Mouse (Mus musculus) stomach, postnatal 0 days (tissue): ENCODE results near the gene Cd5. TPM values are rescaled to one million over a fixed set of nuclear protein-coding genes. Genes with fewer than 3 reads are reported as not detected.

Experiments
- ATAC-seq: fragments of 200-750 bp; cut with Nextera tagmentation; 2 replicates; pipeline ENCODE4 v1.8.0; 2017; ENCODE audit not compliant: low FRiP score, low TSS enrichment
- DNase-seq: peaks from one replicate; pipeline ENCODE4 v3.0.0-alpha.2; 2016; ENCODE audit warnings: low spot score
- H3K27ac ChIP-seq: fragments of 300-500 bp; sonication (generic); replicated peaks from 2 replicates; pipeline ENCODE4 v1.5.1; 2014; ENCODE audit warnings: mild to moderate bottlenecking, control low read depth
- H3K27me3 ChIP-seq: fragments of 300-500 bp; sonication (generic); 2 replicates; pipeline ENCODE4 v1.6.1; 2014; ENCODE audit warnings: low read length; ENCODE audit not compliant: control insufficient read depth, insufficient read depth
- H3K36me3 ChIP-seq: fragments of 300-500 bp; sonication (generic); 2 replicates; pipeline ENCODE4 v1.6.1; 2014; ENCODE audit warnings: low read length, mixed read lengths; ENCODE audit not compliant: control insufficient read depth, insufficient read depth
- H3K4me1 ChIP-seq: fragments of 300-500 bp; sonication (generic); replicated peaks from 2 replicates; pipeline ENCODE4 v1.6.1; 2014; ENCODE audit warnings: antibody characterized with exemption; ENCODE audit not compliant: control insufficient read depth, insufficient read depth
- H3K4me2 ChIP-seq: fragments of 300-500 bp; sonication (generic); replicated peaks from 2 replicates; pipeline ENCODE4 v1.6.1; 2014; ENCODE audit warnings: low read depth, mild to moderate bottlenecking, control low read depth, moderate library complexity
- H3K4me3 ChIP-seq: fragments of 300-500 bp; sonication (generic); 2 replicates; pipeline ENCODE4 v1.5.1; 2014; ENCODE audit warnings: low read depth, low read length, control low read depth
- H3K9ac ChIP-seq: fragments of 300-500 bp; sonication (generic); 2 replicates; pipeline ENCODE4 v1.6.1; 2014; ENCODE audit warnings: mild to moderate bottlenecking, low read length, control low read depth, mixed read lengths
- H3K9me3 ChIP-seq: fragments of 300-500 bp; sonication (generic); 2 replicates; pipeline ENCODE4 v1.6.1; 2016; ENCODE audit warnings: low read length; ENCODE audit not compliant: control insufficient read depth
- CTCF ChIP-seq: IDR thresholded peaks from 2 replicates; pipeline ENCODE4 v1.5.1; 2016; ENCODE audit warnings: antibody characterized with exemption, low read depth, mild to moderate bottlenecking, moderate library complexity
- EP300 ChIP-seq: optimal IDR thresholded peaks from 2 replicates; pipeline ENCODE3; 2016; ENCODE audit warnings: antibody characterized with exemption
- WGBS: fragments of 180-500 bp; shearing (Covaris S2); extraction: QIAGEN DNeasy Blood & Tissue Kit; methylation state at CpG from one replicate; pipeline ENCODE4 v1.1.7; 2014; 5-methylcytosine and 5-hydroxymethylcytosine counted together
- polyA plus RNA-seq: library from polyadenylated mRNA; unstranded; fragments of >200 nt; fragmentation: Nextera tagmentation; extraction: Ambion mirVana; gene quantifications from 2 replicates; pipeline ENCODE4 v1.2.1, GENCODE M21; 2015

Gene Cd5
- polyA plus RNA-seq, 1 experiment from 2014 or later: 1.8 TPM

DNA sequence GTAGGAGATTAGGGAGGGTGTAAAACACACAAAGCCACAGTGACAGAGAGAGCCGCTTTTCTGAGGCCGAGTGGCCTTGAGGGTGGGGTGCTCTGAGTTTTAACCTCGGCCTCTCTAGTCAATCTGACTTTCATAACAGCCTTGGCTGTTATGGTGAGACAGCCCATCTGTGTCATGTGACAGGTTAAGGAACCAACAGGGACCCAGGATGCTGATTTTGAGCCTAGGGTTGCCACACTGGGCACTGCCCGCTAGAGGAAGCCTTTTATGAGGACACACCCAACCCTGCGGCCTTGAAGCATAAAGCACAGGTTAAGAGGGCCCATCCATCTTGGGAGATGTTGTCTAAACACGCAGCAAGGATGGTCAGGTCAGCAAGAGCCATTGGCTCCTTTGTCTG lies 8.9 kb upstream of the Cd5 start:
- Histone ChIP-seq H3K4me3 (no peak overlapping the region), H3K27ac (no peak overlapping the region), H3K27me3 (no peaks in the 10 kb centered on the region), H3K9me3 (no peaks in the 10 kb centered on the region), H3K4me1 (no peaks in the 10 kb centered on the region), H3K4me2 (no peak overlapping the region), H3K9ac (no peak overlapping the region), H3K36me3 (no peaks in the 10 kb centered on the region)
- TF ChIP-seq EP300 (no peak), CTCF (no peak)
- ATAC-seq: no peak
- no peak for DNase-seq
- WGBS: 50% methylated on average over 6 of the region's 6 CpGs

DNA sequence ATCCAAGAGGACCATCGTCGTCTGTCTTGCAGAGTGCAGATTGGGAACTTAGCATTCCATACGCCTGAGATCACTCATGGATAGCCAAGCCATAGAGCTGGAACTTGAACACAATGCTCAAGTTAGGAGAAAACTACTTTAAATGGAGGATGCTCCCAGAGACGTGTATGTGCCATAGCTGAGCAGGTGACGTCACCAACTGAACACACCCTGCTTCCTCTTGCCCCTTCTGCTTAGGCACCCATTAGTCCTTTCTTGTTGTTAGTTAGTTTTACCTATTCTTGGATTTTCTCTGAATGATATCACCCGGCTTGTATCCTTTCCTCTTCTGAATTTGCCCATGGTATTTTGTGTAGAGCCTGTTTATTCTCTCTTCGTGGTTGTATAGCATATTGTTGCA lies 8.4 kb upstream of the Cd5 start:
- Histone ChIP-seq H3K4me1 (no peaks in the 10 kb centered on the region), H3K4me3 (no peak overlapping the region), H3K4me2 (no peak overlapping the region), H3K27ac (no peak overlapping the region), H3K27me3 (no peaks in the 10 kb centered on the region), H3K9me3 (no peaks in the 10 kb centered on the region), H3K9ac (no peak overlapping the region), H3K36me3 (no peaks in the 10 kb centered on the region)
- ATAC-seq: no peak
- TF ChIP-seq CTCF: no peak
- no peak for TF ChIP-seq EP300
- 66% methylated on average over 7 of the region's 7 CpGs for WGBS
- DNase-seq: no peak

GRCm38 (mm10) chr19:10742565-10742964 lies 3.8 kb upstream of the Cd5 start:
- H3K36me3 ChIP-seq: no peaks in the 10 kb centered on the region
- TF ChIP-seq EP300: no peak
- TF ChIP-seq CTCF: no peak
- no peaks in the 10 kb centered on the region for H3K9me3 ChIP-seq
- no peak overlapping the region for H3K4me3 ChIP-seq
- ATAC-seq: no peak
- H3K9ac ChIP-seq: no peak overlapping the region
- H3K27me3 ChIP-seq: no peaks in the 10 kb centered on the region
- no peak overlapping the region for H3K4me2 ChIP-seq
- WGBS: 64% methylated on average over 3 of the region's 3 CpGs
- H3K27ac ChIP-seq: no peak overlapping the region
- no peak for DNase-seq
- H3K4me1 ChIP-seq: no peaks in the 10 kb centered on the region

- H3K27ac ChIP-seq: 0 out of 2 replicates have a peak overlapping the region, but pooled peaks have one; percentile 24
- TF ChIP-seq CTCF (no peak), EP300 (no peak)
- 80% methylated on average over 6 of the region's 6 CpGs for WGBS
- H3K36me3 ChIP-seq: no peaks in the 10 kb centered on the region
- no peak overlapping the region for H3K4me3 ChIP-seq
- H3K4me2 ChIP-seq: no peak overlapping the region
- no peak overlapping the region for H3K9ac ChIP-seq
- no peaks in the 10 kb centered on the region for H3K9me3 ChIP-seq
- H3K27me3 ChIP-seq: no peaks in the 10 kb centered on the region
- DNase-seq (no peak), ATAC-seq (no peak)
- H3K4me1 ChIP-seq: no peaks in the 10 kb centered on the region
Measured at GRCm38 (mm10) chr19:10742145-10742544, 3.3 kb upstream of the Cd5 start.

DNA sequence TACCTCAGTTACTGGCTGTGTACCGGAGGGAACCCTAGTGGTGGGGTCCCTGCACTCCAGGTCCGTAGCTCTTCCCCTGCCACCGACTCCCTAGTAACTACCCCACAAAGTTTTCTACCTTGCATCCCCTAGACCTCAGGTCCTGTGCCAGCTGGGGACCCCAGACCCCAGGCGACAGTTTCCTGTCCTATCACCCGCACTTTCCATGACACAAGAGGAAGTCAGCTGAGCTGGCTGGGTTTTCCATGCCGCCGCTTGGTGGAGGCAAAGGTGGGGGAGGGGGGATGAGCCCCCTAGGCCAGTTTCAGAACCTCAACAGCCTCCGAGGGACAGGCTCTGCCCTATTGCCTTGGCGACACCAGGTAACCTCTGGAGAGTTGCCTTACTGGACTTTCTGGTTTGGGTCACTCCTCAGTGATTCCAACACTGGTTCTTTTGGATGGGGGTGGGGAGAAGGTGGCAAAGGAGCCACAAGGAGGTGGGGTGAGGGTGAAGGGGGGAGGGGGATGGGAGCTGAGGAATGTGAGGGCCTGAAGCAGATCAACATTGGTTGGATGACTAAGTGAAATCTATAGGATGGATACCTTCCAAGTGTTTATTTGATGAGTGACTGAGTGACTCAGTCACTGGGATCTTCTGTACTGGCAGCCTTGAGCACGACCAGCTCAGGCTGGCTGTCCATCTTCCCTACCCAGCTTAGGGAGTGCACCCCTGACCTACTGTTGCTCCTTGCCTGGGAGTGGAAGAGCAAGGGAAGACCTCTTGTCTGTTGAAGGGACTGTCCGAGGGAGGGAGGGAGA lies 2.0 kb upstream of the Cd5 start:
- ATAC-seq (peak; percentile 70), DNase-seq (peak; percentile 44)
- Histone ChIP-seq H3K4me3 (no peak overlapping the region), H3K9ac (no peak overlapping the region), H3K4me1 (no peaks in the 10 kb centered on the region), H3K36me3 (no peaks in the 10 kb centered on the region), H3K27ac (peak overlapping the region; percentile 75), H3K27me3 (no peaks in the 10 kb centered on the region), H3K4me2 (no peak overlapping the region), H3K9me3 (no peaks in the 10 kb centered on the region)
- TF ChIP-seq EP300 (peak; percentile 69), CTCF (no peak)
- WGBS: 29% methylated on average over 11 of the region's 11 CpGs

DNA sequence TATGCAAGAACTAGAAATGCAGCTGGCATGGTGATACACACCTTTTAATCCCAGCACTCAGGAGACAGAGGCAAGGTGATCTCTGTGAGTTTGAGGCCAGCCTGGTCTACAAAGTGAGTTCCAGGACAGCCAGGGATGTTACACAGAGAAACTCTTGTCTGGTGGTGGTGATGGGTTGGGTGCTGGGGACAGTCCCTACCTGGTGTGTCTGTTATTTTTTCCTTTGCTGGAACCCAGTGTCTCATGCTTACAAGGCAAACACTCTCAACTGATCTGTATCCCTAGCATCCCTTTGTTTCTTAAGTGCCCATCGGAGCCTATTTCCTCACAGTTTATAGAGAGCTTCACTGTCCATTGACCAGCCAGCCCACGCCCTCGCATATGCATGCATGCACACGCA lies 1.1 kb upstream of the Cd5 start:
- Histone ChIP-seq H3K27me3 (no peaks in the 10 kb centered on the region), H3K9me3 (no peaks in the 10 kb centered on the region), H3K4me3 (no peak overlapping the region), H3K36me3 (no peaks in the 10 kb centered on the region), H3K27ac (no peak overlapping the region), H3K4me2 (no peak overlapping the region), H3K4me1 (no peaks in the 10 kb centered on the region), H3K9ac (no peak overlapping the region)
- WGBS: 86% methylated on average over 4 of the region's 4 CpGs
- ATAC-seq (no peak), DNase-seq (no peak)
- no peak for TF ChIP-seq EP300
- no peak for TF ChIP-seq CTCF
